13 mouse cellular contexts compared by ENCODE assay signal in the genomic region with DNA sequence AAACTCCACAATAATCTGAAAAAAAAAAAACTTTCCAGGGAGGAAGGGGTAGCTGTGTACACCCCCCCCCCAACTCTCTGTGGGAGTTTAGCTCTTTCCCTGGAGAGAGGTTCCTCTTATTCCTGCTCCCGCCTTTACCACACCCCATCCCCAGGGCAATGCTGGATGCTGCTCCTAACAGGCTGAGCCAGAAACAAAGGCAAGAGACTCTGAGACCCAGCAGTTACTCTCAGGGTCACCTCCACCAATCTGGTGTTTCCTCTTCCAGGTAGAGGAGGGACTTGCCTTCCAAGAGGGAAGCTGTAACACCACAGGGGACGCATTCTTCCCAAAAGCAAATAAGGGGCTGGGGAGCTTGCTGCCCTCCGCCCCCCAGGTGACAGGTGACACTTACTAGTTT. TPM values are rescaled to one million over a fixed set of nuclear protein-coding genes. Genes with fewer than 3 reads are reported as not detected.
DNase-seq lines count a peak whose midpoint lies in the region; ATAC-seq and TF ChIP-seq lines count a peak whose summit lies in the region.
"Had no signal": no experiment of that assay in that cellular context is flagged by ENCODE, and none has a peak within 500 bp of the region (broad histone marks: within the 10 kb centered on the region; RNA-seq: fewer than 3 reads in every experiment).

No protein-coding gene starts in this region.

- peaks cover 28% of the 10 kb centered on the region for H3K36me3 ChIP-seq in heart, embryonic 15.5 days
- peaks cover 46% of the 10 kb centered on the region for H3K36me3 ChIP-seq in neural tube, embryonic 12.5 days
- peaks cover 47% of the 10 kb centered on the region for H3K36me3 ChIP-seq in hindbrain, embryonic 14.5 days (replicated peaks; ENCODE audit: control insufficient read depth, insufficient read depth)
- H3K36me3 ChIP-seq in stomach, postnatal 0 days (ENCODE audit: control insufficient read depth, insufficient read depth, low read length): peaks cover 20% of the 10 kb centered on the region

- no peak for TF ChIP-seq EP300 in stomach, postnatal 0 days (optimal IDR thresholded peaks at IDR 0.05)

- peaks cover 23% of the 10 kb centered on the region for H3K4me1 ChIP-seq in heart, embryonic 15.5 days (replicated peaks)
- peaks cover 12% of the 10 kb centered on the region for H3K4me1 ChIP-seq in neural tube, embryonic 12.5 days
- peaks cover 19% of the 10 kb centered on the region for H3K4me1 ChIP-seq in hindbrain, embryonic 14.5 days (replicated peaks; ENCODE audit: control insufficient read depth, insufficient read depth, low read length)
- 0 out of 2 replicates have a peak, but pooled peaks cover 7% of the 10 kb centered on the region for H3K4me1 ChIP-seq in stomach, postnatal 0 days (replicated peaks; ENCODE audit: control insufficient read depth, insufficient read depth)

- H3K27ac ChIP-seq in heart, embryonic 15.5 days: no peak overlapping the region
- H3K27ac ChIP-seq in neural tube, embryonic 12.5 days: no peak overlapping the region
- H3K27ac ChIP-seq in hindbrain, embryonic 14.5 days: no peak overlapping the region
- no peak overlapping the region for H3K27ac ChIP-seq in stomach, postnatal 0 days (replicated peaks)
- H3K27ac ChIP-seq: macrophage had no signal

- H3K4me2 ChIP-seq in heart, embryonic 15.5 days: no peak overlapping the region
- peak overlapping the region; percentile 81; the same call in 1 of the 2 replicates for H3K4me2 ChIP-seq in neural tube, embryonic 12.5 days (replicated peaks)
- 0 out of 2 replicates have a peak overlapping the region, but pooled peaks have one; percentile 89 for H3K4me2 ChIP-seq in hindbrain, embryonic 14.5 days (replicated peaks)
- H3K4me2 ChIP-seq in stomach, postnatal 0 days (replicated peaks; ENCODE audit: low read depth): no peak overlapping the region

- ATAC-seq in heart, embryonic 15.5 days (replicated peaks; ENCODE audit: insufficient number of reproducible peaks, insufficient read depth, low FRiP score, low read depth): no peak
- ATAC-seq in neural tube, embryonic 12.5 days (ENCODE audit: low FRiP score, low read depth): no peak
- ATAC-seq in hindbrain, embryonic 14.5 days (ENCODE audit: low FRiP score): no peak
- ATAC-seq in stomach, postnatal 0 days (ENCODE audit: low FRiP score, low TSS enrichment): no peak

- TF ChIP-seq CTCF in stomach, postnatal 0 days (IDR thresholded peaks at IDR 0.05; ENCODE audit: low read depth): no peak

- no peak overlapping the region for H3K4me3 ChIP-seq in heart, embryonic 15.5 days
- no peak overlapping the region for H3K4me3 ChIP-seq in neural tube, embryonic 12.5 days
- H3K4me3 ChIP-seq in hindbrain, embryonic 14.5 days (replicated peaks; ENCODE audit: low read length): no peak overlapping the region
- H3K4me3 ChIP-seq in stomach, postnatal 0 days (ENCODE audit: low read depth, low read length): no peak overlapping the region

- no peak for DNase-seq in heart, postnatal 4 days
- DNase-seq in neural tube, embryonic 10.5 days (ENCODE audit: extremely low spot score, low spot score): no peak
- DNase-seq in hindbrain, embryonic 14.5 days (ENCODE audit: low spot score): no peak
- no peak for DNase-seq in stomach, postnatal 0 days (ENCODE audit: low spot score)
- DNase-seq in thymus, postnatal 36 days: no peak
- DNase-seq in left cerebral cortex, postnatal 14 days (ENCODE audit: low spot score in 2 of 2): no peak
- DNase-seq: kidney, adult 18-20 months; spleen, adult 18-20 months had no signal

- no peaks in the 10 kb centered on the region for H3K27me3 ChIP-seq in heart, embryonic 15.5 days
- H3K27me3 ChIP-seq in neural tube, embryonic 12.5 days (replicated peaks): no peaks in the 10 kb centered on the region
- H3K27me3 ChIP-seq in hindbrain, embryonic 14.5 days (ENCODE audit: control insufficient read depth, insufficient read depth, low read length): no peaks in the 10 kb centered on the region
- no peaks in the 10 kb centered on the region for H3K27me3 ChIP-seq in stomach, postnatal 0 days (ENCODE audit: control insufficient read depth, insufficient read depth, low read length)

- peak overlapping the region; percentile 91; the same call in 1 of the 2 replicates for H3K9ac ChIP-seq in heart, embryonic 15.5 days
- H3K9ac ChIP-seq in neural tube, embryonic 12.5 days: peak overlapping the region; percentile 87; the same call in 1 of the 2 replicates
- no peak overlapping the region; the same call in 1 of the 2 replicates for H3K9ac ChIP-seq in hindbrain, embryonic 14.5 days
- peak overlapping the region; percentile 94; the same call in 1 of the 2 replicates for H3K9ac ChIP-seq in stomach, postnatal 0 days (ENCODE audit: low read length)

- intact Hi-C loops in left cerebral cortex, postnatal 14 days (cut with DNase I): loop anchor here (2.0 kb wide), 1 partner anchor 37 kb away; no protein-coding TSS in a partner anchor

- WGBS in heart, embryonic 15.5 days: 74% methylated on average over 3 of the region's 3 CpGs
- 64% methylated on average over 3 of the region's 3 CpGs for WGBS in neural tube, embryonic 12.5 days
- WGBS in hindbrain, embryonic 14.5 days: 69% methylated on average over 3 of the region's 3 CpGs
- 77% methylated on average over 3 of the region's 3 CpGs for WGBS in stomach, postnatal 0 days

- H3K9me3 ChIP-seq in heart, embryonic 15.5 days (replicated peaks): no peaks in the 10 kb centered on the region
- H3K9me3 ChIP-seq in neural tube, embryonic 12.5 days: no peaks in the 10 kb centered on the region
- H3K9me3 ChIP-seq in hindbrain, embryonic 14.5 days (ENCODE audit: control insufficient read depth, low read length): no peaks in the 10 kb centered on the region
- no peaks in the 10 kb centered on the region for H3K9me3 ChIP-seq in stomach, postnatal 0 days (ENCODE audit: control insufficient read depth, low read length)

RNA-seq across cellular contexts. Expression of a gene that starts 2.2 kb away (rescaled TPM):
- polyA plus RNA-seq in heart, embryonic 15.5 days (2015; fragmentation: Nextera tagmentation; extraction: Ambion mirVana): 0.18 and 0.24 TPM in 2 replicates
- total RNA-seq in heart, postnatal 4 days (2021): not detected
- polyA plus RNA-seq in neural tube, embryonic 12.5 days (2016; fragmentation: Nextera tagmentation; extraction: Ambion mirVana): 0.42 TPM in 1 of 2 replicates, not detected in the other
- polyA plus RNA-seq in hindbrain, embryonic 14.5 days (2014; fragmentation: Nextera tagmentation; extraction: Ambion mirVana): 0.48 and 0.54 TPM in 2 replicates
- 0.16 TPM in 1 of 2 replicates, not detected in the other for polyA plus RNA-seq in stomach, postnatal 0 days (2015; fragmentation: Nextera tagmentation; extraction: Ambion mirVana)
- 1 to 10 TPM; 1.3 to 1.7 TPM for total RNA-seq in left cerebral cortex, postnatal 14 days (2021)
- total RNA-seq: granulocyte monocyte progenitor cell, adult 5-6 weeks; neutrophil, adult 5-6 weeks had no signal
- polyA plus RNA-seq: macrophage had no signal

RNA-seq across cellular contexts. Expression of a gene that starts 6.4 kb away (rescaled TPM):
- polyA plus RNA-seq in heart, embryonic 15.5 days (2015; fragmentation: Nextera tagmentation; extraction: Ambion mirVana): 73.4 and 88.4 TPM in 2 replicates
- total RNA-seq in heart, postnatal 4 days (2021): 100 to 1,000 TPM; 124 to 137 TPM
- 119 and 131 TPM in 2 replicates for polyA plus RNA-seq in neural tube, embryonic 12.5 days (2016; fragmentation: Nextera tagmentation; extraction: Ambion mirVana)
- polyA plus RNA-seq in hindbrain, embryonic 14.5 days (2014; fragmentation: Nextera tagmentation; extraction: Ambion mirVana): 95.0 and 97.4 TPM in 2 replicates
- polyA plus RNA-seq in stomach, postnatal 0 days (2015; fragmentation: Nextera tagmentation; extraction: Ambion mirVana): 60.5 and 62.2 TPM in 2 replicates
- total RNA-seq in left cerebral cortex, postnatal 14 days (2021): 100 to 1,000 TPM; 273 to 294 TPM

RNA-seq across cellular contexts. Expression of a gene that starts 16.5 kb away (rescaled TPM):
- polyA plus RNA-seq in heart, embryonic 15.5 days (2015; fragmentation: Nextera tagmentation; extraction: Ambion mirVana): 1,122 and 1,401 TPM in 2 replicates
- 1,000 to 10,000 TPM; 1,651 to 1,714 TPM for total RNA-seq in heart, postnatal 4 days (2021)
- polyA plus RNA-seq in neural tube, embryonic 12.5 days (2016; fragmentation: Nextera tagmentation; extraction: Ambion mirVana): 532 and 537 TPM in 2 replicates
- 772 and 811 TPM in 2 replicates for polyA plus RNA-seq in hindbrain, embryonic 14.5 days (2014; fragmentation: Nextera tagmentation; extraction: Ambion mirVana)
- 829 and 834 TPM in 2 replicates for polyA plus RNA-seq in stomach, postnatal 0 days (2015; fragmentation: Nextera tagmentation; extraction: Ambion mirVana)
- 100 to 1,000 TPM; 688 to 718 TPM for total RNA-seq in left cerebral cortex, postnatal 14 days (2021)

RNA-seq across cellular contexts. Expression of a gene that starts 24.8 kb away (rescaled TPM):
- 0.68 and 1.5 TPM in 2 replicates for polyA plus RNA-seq in heart, embryonic 15.5 days (2015; fragmentation: Nextera tagmentation; extraction: Ambion mirVana)
- total RNA-seq in heart, postnatal 4 days (2021): under 1 TPM; 0.54 to 0.79 TPM
- 0.33 and 0.48 TPM in 2 replicates for polyA plus RNA-seq in neural tube, embryonic 12.5 days (2016; fragmentation: Nextera tagmentation; extraction: Ambion mirVana)
- not detected in 2 replicates for polyA plus RNA-seq in hindbrain, embryonic 14.5 days (2014; fragmentation: Nextera tagmentation; extraction: Ambion mirVana)
- 0.59 and 0.77 TPM in 2 replicates for polyA plus RNA-seq in stomach, postnatal 0 days (2015; fragmentation: Nextera tagmentation; extraction: Ambion mirVana)
- under 1 TPM in 1 of 2 experiments, not detected in 1; 0.53 TPM for total RNA-seq in left cerebral cortex, postnatal 14 days (2021)
- total RNA-seq: neutrophil, adult 5-6 weeks had no signal
- polyA plus RNA-seq: macrophage had no signal

RNA-seq across cellular contexts. Expression of a gene that starts 53.8 kb away (rescaled TPM):
- 0.47 and 2.9 TPM in 2 replicates for polyA plus RNA-seq in heart, embryonic 15.5 days (2015; fragmentation: Nextera tagmentation; extraction: Ambion mirVana)
- under 1 TPM; 0.20 to 0.24 TPM for total RNA-seq in heart, postnatal 4 days (2021)
- 0.17 and 0.33 TPM in 2 replicates for polyA plus RNA-seq in neural tube, embryonic 12.5 days (2016; fragmentation: Nextera tagmentation; extraction: Ambion mirVana)
- 0.69 and 2.3 TPM in 2 replicates for polyA plus RNA-seq in hindbrain, embryonic 14.5 days (2014; fragmentation: Nextera tagmentation; extraction: Ambion mirVana)
- polyA plus RNA-seq in stomach, postnatal 0 days (2015; fragmentation: Nextera tagmentation; extraction: Ambion mirVana): 0.25 and 0.42 TPM in 2 replicates
- total RNA-seq in left cerebral cortex, postnatal 14 days (2021): 1 to 10 TPM; 1.7 TPM
- total RNA-seq: granulocyte monocyte progenitor cell, adult 5-6 weeks had no signal
- polyA plus RNA-seq: macrophage had no signal

Comparison
In these comparisons a context has a peak if more than half of its experiments do, and no peak if none do; other contexts are left out.
1. H3K4me2 ChIP-seq: peak in neural tube, embryonic 12.5 days (single experiment) and hindbrain, embryonic 14.5 days (single experiment); none in heart, embryonic 15.5 days (single experiment) and stomach, postnatal 0 days (single experiment).